14 mouse cellular contexts compared by ENCODE assay signal in genomic region chr19:55662521-55663223, GRCm38 (mm10).
A peak's percentile ranks its signal among the peaks of the same experiment; 100 is the strongest.
DNase-seq lines count a peak whose midpoint lies in the region; ATAC-seq lines count a peak whose summit lies in the region.
"Had no signal": no experiment of that assay in that cellular context is flagged by ENCODE, and none has a peak within 500 bp of the region (broad histone marks: within the 10 kb centered on the region; RNA-seq: fewer than 3 reads in every experiment).

No protein-coding gene starts in this region.

- H3K9me3 ChIP-seq in forebrain, embryonic 10.5 days: no peaks in the 10 kb centered on the region
- no peaks in the 10 kb centered on the region for H3K9me3 ChIP-seq in forebrain, embryonic 15.5 days
- no peaks in the 10 kb centered on the region for H3K9me3 ChIP-seq in midbrain, embryonic 10.5 days (replicated peaks)
- H3K9me3 ChIP-seq in midbrain, embryonic 11.5 days (ENCODE audit: control insufficient read depth, low read length): no peaks in the 10 kb centered on the region
- H3K9me3 ChIP-seq in embryonic facial prominence, embryonic 13.5 days: no peaks in the 10 kb centered on the region
- H3K9me3 ChIP-seq: liver, embryonic 15.5 days had no signal

- no peak for ATAC-seq in forebrain, embryonic 15.5 days (replicated peaks)
- ATAC-seq in midbrain, embryonic 11.5 days (ENCODE audit: low FRiP score): no peak
- ATAC-seq in embryonic facial prominence, embryonic 13.5 days (ENCODE audit: insufficient number of reproducible peaks, insufficient read depth, low FRiP score, low TSS enrichment, low read depth): no peak

- peak overlapping the region; percentile 83 for H3K27ac ChIP-seq in forebrain, embryonic 10.5 days
- H3K27ac ChIP-seq in forebrain, embryonic 15.5 days (replicated peaks): no peak overlapping the region
- peak overlapping the region; percentile 75 for H3K27ac ChIP-seq in midbrain, embryonic 10.5 days (replicated peaks)
- no peak overlapping the region for H3K27ac ChIP-seq in midbrain, embryonic 11.5 days (ENCODE audit: low read depth, low read length)
- H3K27ac ChIP-seq in embryonic facial prominence, embryonic 13.5 days: peak overlapping the region; percentile 62
- H3K27ac ChIP-seq: liver, embryonic 15.5 days had no signal

- WGBS in forebrain, embryonic 10.5 days: 28% methylated on average over 5 of the region's 5 CpGs
- WGBS in forebrain, embryonic 15.5 days: 14% methylated on average over 5 of the region's 5 CpGs
- WGBS in midbrain, embryonic 10.5 days: 44% methylated on average over 5 of the region's 5 CpGs
- 52% methylated on average over 5 of the region's 5 CpGs for WGBS in midbrain, embryonic 11.5 days
- WGBS in embryonic facial prominence, embryonic 13.5 days: 35% methylated on average over 5 of the region's 5 CpGs

- no peaks in the 10 kb centered on the region for H3K36me3 ChIP-seq in forebrain, embryonic 10.5 days (replicated peaks)
- no peaks in the 10 kb centered on the region for H3K36me3 ChIP-seq in forebrain, embryonic 15.5 days
- no peaks in the 10 kb centered on the region for H3K36me3 ChIP-seq in midbrain, embryonic 10.5 days
- H3K36me3 ChIP-seq in midbrain, embryonic 11.5 days (ENCODE audit: control insufficient read depth, insufficient read depth, low read length): no peaks in the 10 kb centered on the region
- H3K36me3 ChIP-seq in embryonic facial prominence, embryonic 13.5 days: no peaks in the 10 kb centered on the region
- H3K36me3 ChIP-seq: liver, embryonic 15.5 days had no signal

- peak; percentile 48 for DNase-seq in forebrain, embryonic 10.5 days (ENCODE audit: extremely low spot score, low spot score)
- no peak for DNase-seq in midbrain, embryonic 10.5 days (ENCODE audit: low spot score)
- DNase-seq in midbrain, embryonic 11.5 days (ENCODE audit: low spot score, missing footprints): no peak
- DNase-seq in mesoderm, embryonic 11.5 days (ENCODE audit: low read depth, low spot score): peak; percentile 46
- no peak for DNase-seq in liver
- DNase-seq in natural killer cell, adult 2 months (ENCODE audit: low spot score in 2 of 2): no peak
- DNase-seq: cerebellum, postnatal 36 days; gastrocnemius, postnatal 25 days; kidney, adult 11 months; lung, postnatal 36 days; right cerebral cortex, adult 18-20 months had no signal

- H3K4me1 ChIP-seq in forebrain, embryonic 10.5 days: peaks cover 15% of the 10 kb centered on the region
- peaks cover 3% of the 10 kb centered on the region; the same call in 1 of the 2 replicates for H3K4me1 ChIP-seq in forebrain, embryonic 15.5 days
- H3K4me1 ChIP-seq in midbrain, embryonic 10.5 days: peaks cover 6% of the 10 kb centered on the region
- no peaks in the 10 kb centered on the region for H3K4me1 ChIP-seq in midbrain, embryonic 11.5 days (ENCODE audit: control insufficient read depth, insufficient read depth, low read length)
- H3K4me1 ChIP-seq in embryonic facial prominence, embryonic 13.5 days: peaks cover 14% of the 10 kb centered on the region
- H3K4me1 ChIP-seq: liver, embryonic 15.5 days had no signal

- H3K27me3 ChIP-seq in forebrain, embryonic 10.5 days (ENCODE audit: poor library complexity, severe bottlenecking): no peaks in the 10 kb centered on the region
- H3K27me3 ChIP-seq in forebrain, embryonic 15.5 days: no peaks in the 10 kb centered on the region
- H3K27me3 ChIP-seq in midbrain, embryonic 10.5 days (ENCODE audit: low read depth, poor library complexity, severe bottlenecking): no peaks in the 10 kb centered on the region
- no peaks in the 10 kb centered on the region for H3K27me3 ChIP-seq in midbrain, embryonic 11.5 days (ENCODE audit: control insufficient read depth, insufficient read depth, low read length)
- no peaks in the 10 kb centered on the region for H3K27me3 ChIP-seq in embryonic facial prominence, embryonic 13.5 days
- H3K27me3 ChIP-seq: liver, embryonic 15.5 days had no signal

- no peak overlapping the region for H3K4me2 ChIP-seq in forebrain, embryonic 15.5 days (replicated peaks)
- H3K4me2 ChIP-seq in midbrain, embryonic 11.5 days: no peak overlapping the region
- no peak overlapping the region for H3K4me2 ChIP-seq in embryonic facial prominence, embryonic 13.5 days
- H3K4me2 ChIP-seq: liver, embryonic 15.5 days had no signal

- no peak overlapping the region for H3K9ac ChIP-seq in forebrain, embryonic 15.5 days (replicated peaks)
- no peak overlapping the region for H3K9ac ChIP-seq in midbrain, embryonic 11.5 days (ENCODE audit: low read length)
- no peak overlapping the region for H3K9ac ChIP-seq in embryonic facial prominence, embryonic 13.5 days
- H3K9ac ChIP-seq: liver, embryonic 15.5 days had no signal

- H3K4me3 ChIP-seq in forebrain, embryonic 10.5 days: no peak overlapping the region
- no peak overlapping the region for H3K4me3 ChIP-seq in forebrain, embryonic 15.5 days
- H3K4me3 ChIP-seq in midbrain, embryonic 10.5 days: no peak overlapping the region
- H3K4me3 ChIP-seq in midbrain, embryonic 11.5 days (ENCODE audit: low read depth, low read length): no peak overlapping the region
- H3K4me3 ChIP-seq in embryonic facial prominence, embryonic 13.5 days: no peak overlapping the region
- H3K4me3 ChIP-seq: liver, embryonic 15.5 days had no signal

Comparison
In these comparisons a context has a peak if more than half of its experiments do, and no peak if none do; other contexts are left out.
1. H3K27ac ChIP-seq: peak in forebrain, embryonic 10.5 days (single experiment), midbrain, embryonic 10.5 days (single experiment) and embryonic facial prominence, embryonic 13.5 days (single experiment); none in forebrain, embryonic 15.5 days (single experiment) and midbrain, embryonic 11.5 days (single experiment).
2. DNase-seq: peak in forebrain, embryonic 10.5 days (single experiment) and mesoderm, embryonic 11.5 days (single experiment); none in midbrain, embryonic 10.5 days (single experiment), midbrain, embryonic 11.5 days (single experiment), liver (single experiment) and natural killer cell, adult 2 months (0 of 2).